Mouse (Mus musculus): ENCODE data around the gene Scaper. TPM values are rescaled to one million over a fixed set of nuclear protein-coding genes. Genes with fewer than 3 reads are reported as not detected.
A peak's percentile ranks its signal among the peaks of the same experiment; 100 is the strongest.

The Scaper gene
- polyA plus RNA-seq, 1 experiment from 2014 or later = 9.0 TPM

DNA sequence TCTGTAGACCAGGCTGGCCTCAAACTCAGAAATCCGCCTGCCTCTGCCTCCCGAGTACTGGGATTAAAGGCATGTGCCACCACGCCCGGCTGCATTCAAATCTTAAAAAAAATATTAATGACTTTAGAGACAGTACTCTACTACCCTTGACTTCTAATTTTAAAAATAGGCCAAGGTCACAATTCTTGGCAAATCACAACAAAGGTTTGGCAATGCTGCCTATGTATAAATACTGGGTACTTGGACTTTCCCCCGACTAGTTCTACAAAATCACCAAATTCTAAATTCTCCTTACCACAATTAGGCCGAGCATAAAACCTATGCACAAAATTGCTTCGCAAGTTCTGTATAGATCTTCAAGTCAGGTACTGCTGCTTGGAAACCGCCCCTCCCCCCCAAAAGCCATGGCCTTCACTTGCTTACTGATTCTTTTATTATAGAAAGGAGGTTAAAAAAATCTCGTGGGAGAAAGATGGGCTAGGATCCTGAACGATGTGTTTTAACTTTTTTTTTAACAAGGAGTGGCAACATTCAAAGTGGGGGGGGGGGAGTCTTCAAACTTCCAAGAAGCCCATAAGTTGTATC is 427.2 kb downstream of the Scaper start:
- no peaks in the 10 kb centered on the region for H3K9me3 ChIP-seq (ENCODE audit: control insufficient read depth, low read length)

DNA sequence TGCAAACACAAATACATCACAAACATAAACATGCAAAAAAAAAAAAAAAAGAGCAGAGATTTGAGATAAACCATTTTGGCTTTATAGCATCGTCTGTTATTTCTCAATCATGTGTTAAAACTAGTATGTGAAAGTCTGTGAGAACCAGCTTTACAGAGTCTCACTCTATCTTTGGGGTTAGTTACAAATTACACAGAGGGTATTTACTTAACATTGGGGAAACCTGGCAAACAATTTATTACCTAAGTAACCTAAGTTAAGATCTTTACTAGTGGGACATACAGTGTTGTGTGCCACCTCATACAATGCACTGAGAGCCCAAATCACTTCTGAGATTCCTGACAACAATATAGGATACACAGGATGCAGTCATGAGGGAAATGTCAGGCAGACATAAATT is 428.2 kb downstream of the Scaper start:
- WGBS = 74% methylated on average over 1 of the region's 1 CpGs
- Histone ChIP-seq H3K9ac (ENCODE audit: low read length) (no peak overlapping the region), H3K27me3 (ENCODE audit: control insufficient read depth, insufficient read depth, low read length) (peaks cover 10% of the 10 kb centered on the region; the same call in 1 of the 2 replicates), H3K36me3 (ENCODE audit: control insufficient read depth, insufficient read depth, low read length) (0 out of 2 replicates have a peak, but pooled peaks cover 5% of the 10 kb centered on the region), H3K27ac (replicated peaks in 1 of 2; ENCODE audit: control insufficient read depth in 1 of 2, insufficient read depth in 1 of 2, low read depth in 2 of 2, low read length in 2 of 2) (no peak overlapping the region), H3K9me3 (ENCODE audit: control insufficient read depth, low read length) (no peaks in the 10 kb centered on the region), H3K4me1 (ENCODE audit: control insufficient read depth in 2 of 2, insufficient read depth in 2 of 2, low read length in 2 of 2) (peaks cover 3 to 19% of the 10 kb centered on the region in 2 experiments; a peak in 1 of 4 replicates), H3K4me2 (ENCODE audit: low read length) (no peak overlapping the region), H3K4me3 (ENCODE audit: control insufficient read depth in 1 of 2, insufficient read depth in 1 of 2, low read depth in 1 of 2, low read length in 2 of 2) (no peak overlapping the region)
- ATAC-seq (ENCODE audit: insufficient number of reproducible peaks, insufficient read depth, low FRiP score, low read depth) = no peak

More for the DNA sequence above, 427.2 kb downstream of the Scaper start:
- peak overlapping the region; percentile 5 to 95; a peak in 3 of 4 replicates for H3K4me3 ChIP-seq (ENCODE audit: control insufficient read depth in 1 of 2, insufficient read depth in 1 of 2, low read depth in 1 of 2, low read length in 2 of 2)
- H3K27ac ChIP-seq (replicated peaks in 1 of 2; ENCODE audit: control insufficient read depth in 1 of 2, insufficient read depth in 1 of 2, low read depth in 2 of 2, low read length in 2 of 2) = no peak overlapping the region
- H3K9ac ChIP-seq (ENCODE audit: low read length) = peak overlapping the region; percentile 97
- H3K4me1 ChIP-seq (ENCODE audit: control insufficient read depth in 2 of 2, insufficient read depth in 2 of 2, low read length in 2 of 2) = peaks cover 0 to 16% of the 10 kb centered on the region in 2 experiments; a peak in 1 of 4 replicates
- H3K36me3 ChIP-seq (ENCODE audit: control insufficient read depth, insufficient read depth, low read length) = 0 out of 2 replicates have a peak, but pooled peaks cover 5% of the 10 kb centered on the region
- peaks cover 10% of the 10 kb centered on the region; the same call in 1 of the 2 replicates for H3K27me3 ChIP-seq (ENCODE audit: control insufficient read depth, insufficient read depth, low read length)
- 79% methylated on average over 10 of the region's 10 CpGs for WGBS
- ATAC-seq (ENCODE audit: insufficient number of reproducible peaks, insufficient read depth, low FRiP score, low read depth) = no peak
- H3K4me2 ChIP-seq (ENCODE audit: low read length) = peak overlapping the region; percentile 82

DNA sequence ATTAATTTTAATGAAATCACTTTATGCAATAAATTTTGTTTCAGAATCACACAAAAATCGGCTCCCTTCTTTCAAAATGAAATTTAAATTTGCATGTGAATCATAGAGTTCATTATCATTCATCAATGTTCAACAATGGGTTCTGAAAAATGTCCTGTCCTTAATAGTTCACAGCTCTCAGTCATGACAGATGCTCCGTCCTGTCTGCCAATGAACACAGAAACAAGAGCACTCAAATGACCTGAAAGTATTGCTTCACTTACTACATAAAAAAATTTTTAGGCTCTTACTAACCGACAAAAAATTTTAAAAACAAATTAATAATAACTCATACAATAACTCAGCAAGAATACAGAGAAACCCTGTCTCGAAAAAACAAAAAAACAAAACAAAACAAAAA is 429.2 kb downstream of the Scaper start:
- no peak for ATAC-seq (ENCODE audit: insufficient number of reproducible peaks, insufficient read depth, low FRiP score, low read depth)
- Histone ChIP-seq H3K4me2 (ENCODE audit: low read length) (no peak overlapping the region), H3K27me3 (ENCODE audit: control insufficient read depth, insufficient read depth, low read length) (peaks cover 5% of the 10 kb centered on the region; the same call in 1 of the 2 replicates), H3K4me1 (ENCODE audit: control insufficient read depth in 2 of 2, insufficient read depth in 2 of 2, low read length in 2 of 2) (peaks cover 3 to 19% of the 10 kb centered on the region in 2 experiments; a peak in 1 of 4 replicates), H3K9ac (ENCODE audit: low read length) (no peak overlapping the region), H3K27ac (replicated peaks in 1 of 2; ENCODE audit: control insufficient read depth in 1 of 2, insufficient read depth in 1 of 2, low read depth in 2 of 2, low read length in 2 of 2) (no peak overlapping the region), H3K4me3 (ENCODE audit: control insufficient read depth in 1 of 2, insufficient read depth in 1 of 2, low read depth in 1 of 2, low read length in 2 of 2) (no peak overlapping the region), H3K36me3 (ENCODE audit: control insufficient read depth, insufficient read depth, low read length) (0 out of 2 replicates have a peak, but pooled peaks cover 5% of the 10 kb centered on the region), H3K9me3 (ENCODE audit: control insufficient read depth, low read length) (no peaks in the 10 kb centered on the region)
- 78% methylated on average over 4 of the region's 4 CpGs for WGBS

DNA sequence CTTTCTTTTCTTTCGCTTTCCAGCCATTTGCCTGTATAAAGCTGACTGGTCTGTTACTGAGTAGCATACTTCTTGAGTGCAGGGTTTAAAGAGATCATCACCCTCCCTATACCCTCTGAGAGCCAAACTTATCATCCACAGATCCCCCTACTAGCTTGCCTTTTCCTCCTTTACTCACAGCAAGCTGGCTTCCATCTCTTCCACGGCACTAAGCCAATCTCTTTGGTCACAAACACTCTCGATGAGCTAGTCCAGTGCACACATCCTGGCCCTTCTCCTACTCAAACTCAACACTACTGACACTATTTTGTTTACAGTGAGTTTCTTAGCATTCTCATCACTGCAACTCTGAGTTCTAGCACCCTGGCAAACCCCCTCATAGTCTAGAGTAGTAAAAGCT is 430.0 kb downstream of the Scaper start:
- WGBS = 65% methylated on average over 3 of the region's 3 CpGs
- H3K4me1 ChIP-seq (ENCODE audit: control insufficient read depth in 2 of 2, insufficient read depth in 2 of 2, low read length in 2 of 2) = peaks cover 3 to 19% of the 10 kb centered on the region in 2 experiments; a peak in 1 of 4 replicates
- no peak overlapping the region for H3K4me2 ChIP-seq (ENCODE audit: low read length)
- no peak for ATAC-seq (ENCODE audit: insufficient number of reproducible peaks, insufficient read depth, low FRiP score, low read depth)
- H3K4me3 ChIP-seq (ENCODE audit: control insufficient read depth in 1 of 2, insufficient read depth in 1 of 2, low read depth in 1 of 2, low read length in 2 of 2) = no peak overlapping the region
- H3K27me3 ChIP-seq (ENCODE audit: control insufficient read depth, insufficient read depth, low read length) = no peaks in the 10 kb centered on the region
- 0 out of 2 replicates have a peak, but pooled peaks cover 5% of the 10 kb centered on the region for H3K36me3 ChIP-seq (ENCODE audit: control insufficient read depth, insufficient read depth, low read length)
- no peak overlapping the region for H3K9ac ChIP-seq (ENCODE audit: low read length)
- no peaks in the 10 kb centered on the region for H3K9me3 ChIP-seq (ENCODE audit: control insufficient read depth, low read length)
- H3K27ac ChIP-seq (replicated peaks in 1 of 2; ENCODE audit: control insufficient read depth in 1 of 2, insufficient read depth in 1 of 2, low read depth in 2 of 2, low read length in 2 of 2) = no peak overlapping the region

Other genes with a start within 250 kb of the Scaper start
- not detected in 2 replicates for gene 4930563M21Rik, start 72.4 kb upstream of the Scaper start, polyA plus RNA-seq (2014; fragmentation: Nextera tagmentation; extraction: Ambion mirVana)
- 140 and 146 TPM in 2 replicates for gene Rcn2, start 103.7 kb upstream of the Scaper start, polyA plus RNA-seq (2014; fragmentation: Nextera tagmentation; extraction: Ambion mirVana)
- 0.55 and 0.82 TPM in 2 replicates for gene Pstpip1, start 151.8 kb upstream of the Scaper start, polyA plus RNA-seq (2014; fragmentation: Nextera tagmentation; extraction: Ambion mirVana)
- 469 and 487 TPM in 2 replicates for gene Tspan3, start 227.4 kb upstream of the Scaper start, polyA plus RNA-seq (2014; fragmentation: Nextera tagmentation; extraction: Ambion mirVana)